Mouse (Mus musculus) heart, adult 8-10 months (tissue): ENCODE results near the gene Scyl1. TPM values are rescaled to one million over a fixed set of nuclear protein-coding genes. Genes with fewer than 3 reads are reported as not detected.

ENCODE experiments used
- DNase-seq: peaks from one replicate; pipeline ENCODE4 v3.0.0; 2022; ENCODE audit warnings: low spot score
- total RNA-seq, 4 experiments: library from RNA; stranded (reverse); gene quantifications; 2 replicates each; pipeline ENCODE4 v1.2.4; 2022

The Scyl1 gene
- total RNA-seq, 4 experiments from 2014 or later, result 63.3 to 70.6 (median 67.2) TPM

DNA sequence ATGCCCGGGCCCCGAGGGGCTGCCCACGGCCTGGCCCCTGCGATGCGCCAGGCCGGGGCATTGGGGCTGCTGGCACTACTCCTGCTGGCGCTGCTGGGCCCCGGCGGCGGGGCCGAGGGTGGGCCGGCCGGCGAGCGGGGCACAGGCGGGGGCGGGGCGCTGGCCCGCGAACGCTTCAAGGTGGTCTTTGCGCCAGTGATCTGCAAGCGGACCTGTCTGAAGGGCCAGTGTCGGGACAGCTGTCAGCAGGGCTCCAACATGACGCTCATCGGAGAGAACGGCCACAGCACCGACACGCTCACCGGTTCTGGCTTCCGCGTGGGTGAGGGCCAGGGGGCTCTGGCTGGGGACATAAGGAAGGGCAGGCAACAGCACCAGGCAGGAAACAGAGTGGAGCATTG is 29.0 kb downstream of the Scyl1 start:
- no peak for DNase-seq

GRCm38 (mm10) chr19:5741641-5742240 is 29.5 kb downstream of the Scyl1 start:
- DNase-seq, result peak; percentile 73

DNA sequence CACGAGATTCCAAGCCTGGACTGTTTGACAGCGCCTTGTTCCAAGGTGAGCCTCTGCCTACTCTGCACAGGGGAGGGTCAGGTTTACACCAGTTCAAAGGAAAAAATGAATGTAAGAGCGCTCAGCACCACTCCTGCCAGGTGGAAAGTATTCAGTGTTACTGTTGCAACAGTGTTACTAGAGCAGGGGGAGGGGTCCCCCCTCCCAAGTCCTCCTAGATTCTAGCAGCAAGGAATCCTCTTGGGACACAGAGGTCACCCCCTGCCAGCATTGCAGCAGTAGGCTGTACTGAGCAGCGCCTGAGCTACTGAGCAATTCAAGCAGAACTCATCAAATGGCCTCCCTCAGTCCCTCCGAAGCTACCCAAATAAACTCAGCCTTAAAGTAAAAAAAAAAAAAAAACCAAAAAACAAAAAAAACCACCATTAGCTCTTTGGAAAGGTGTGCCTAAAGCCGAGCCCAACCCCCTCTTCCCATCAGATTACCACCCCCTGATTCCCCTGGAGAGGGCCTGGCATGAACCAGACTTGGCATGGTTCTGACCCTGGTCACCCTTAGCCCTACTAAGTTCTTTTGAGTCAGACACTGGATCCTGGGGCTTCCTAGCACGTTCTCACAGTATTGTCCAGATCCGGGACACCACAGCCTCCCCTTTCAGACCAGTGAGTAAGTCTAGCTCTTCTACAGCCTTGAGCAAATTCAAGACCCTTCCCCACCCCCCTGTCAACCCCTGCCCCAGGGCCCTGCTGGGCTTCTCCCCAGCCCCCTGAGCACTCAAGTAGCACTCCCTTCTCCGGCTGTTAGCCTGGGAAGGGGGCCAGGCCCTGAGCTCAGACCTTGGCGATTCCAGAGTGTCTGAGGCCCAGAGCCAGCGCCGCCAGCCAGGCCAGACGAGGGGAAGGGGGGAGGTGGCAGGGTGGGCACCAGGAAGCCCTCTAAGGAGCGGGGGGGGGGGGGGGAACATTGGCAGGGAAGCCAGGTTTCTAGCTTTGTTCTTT is 30.6 kb downstream of the Scyl1 start, which contains the start of gene Ltbp3:
TSS of gene Ltbp3 (plus strand) at position 585 of the 998 bp plus-strand sequence.
- DNase-seq, result peak; percentile 60

DNA sequence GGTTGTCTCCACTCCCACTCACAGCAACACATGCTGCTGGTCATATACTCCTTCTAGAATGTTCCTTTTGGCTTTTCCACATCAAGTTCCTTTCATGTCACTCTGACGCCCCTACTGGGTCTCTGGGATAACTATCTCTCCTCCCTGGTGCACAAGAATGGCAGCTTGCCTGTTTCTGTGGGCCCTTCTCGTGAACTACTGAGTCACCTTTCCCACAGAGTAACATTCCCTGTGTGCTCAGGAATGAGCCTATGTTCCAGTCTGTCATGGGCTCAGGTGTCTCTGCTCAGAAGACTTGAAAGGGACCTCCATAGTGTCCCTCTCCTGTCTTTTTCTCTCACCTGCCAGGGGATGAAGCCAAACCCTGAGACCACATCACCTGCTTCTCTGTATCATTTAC is 31.8 kb downstream of the Scyl1 start:
- no peak for DNase-seq

- no peak for DNase-seq
These were observed 36.9 kb downstream of the Scyl1 start for GRCm38 (mm10) chr19:5734325-5734724.

DNA sequence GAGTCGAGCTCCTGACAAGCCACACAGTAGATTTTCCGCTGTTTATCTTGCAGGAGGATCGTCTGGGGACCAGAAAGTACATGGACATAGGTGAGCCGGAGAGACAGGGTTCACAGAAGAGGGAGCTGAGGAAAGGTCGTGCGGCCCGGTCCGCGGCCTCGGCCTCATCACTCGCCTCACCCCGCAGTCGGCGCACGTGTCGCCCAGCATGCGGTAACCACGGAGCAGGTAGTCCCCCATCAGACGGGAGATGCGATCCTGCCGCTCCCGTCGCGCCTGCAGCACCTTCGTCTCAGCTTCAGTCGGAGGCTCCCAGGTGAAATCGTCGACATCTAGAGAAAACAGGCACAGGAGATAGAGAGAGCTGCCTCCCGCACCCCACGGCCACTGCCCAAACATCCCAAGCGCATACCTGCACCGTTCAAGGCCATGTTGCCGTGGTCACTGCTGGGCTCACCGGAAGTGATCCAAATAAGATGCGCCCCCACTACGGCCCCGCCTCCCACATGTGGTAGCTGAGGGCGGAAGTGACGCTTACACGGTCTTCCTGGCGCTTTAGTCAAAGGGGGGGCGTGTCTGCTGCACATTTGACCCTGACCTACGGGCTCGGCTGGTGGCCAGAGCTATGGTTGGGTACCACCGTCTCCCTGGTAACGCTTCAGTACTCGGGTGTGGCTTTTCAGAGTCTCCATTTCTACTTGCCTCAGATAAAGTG is 39.8 kb downstream of the Scyl1 start:
- peak; percentile 92 for DNase-seq

- DNase-seq, result no peak
These were observed 40.7 kb downstream of the Scyl1 start for GRCm38 (mm10) chr19:5730314-5731186.

GRCm38 (mm10) chr19:5729444-5729815 is 41.8 kb downstream of the Scyl1 start, which contains the start of gene Fam89b:
Gene Fam89b, minus strand, starts transcription at chr19:5729653.
- DNase-seq, result peak; percentile 93

GRCm38 (mm10) chr19:5728631-5729443 is 42.4 kb downstream of the Scyl1 start:
- no peak for DNase-seq

DNA sequence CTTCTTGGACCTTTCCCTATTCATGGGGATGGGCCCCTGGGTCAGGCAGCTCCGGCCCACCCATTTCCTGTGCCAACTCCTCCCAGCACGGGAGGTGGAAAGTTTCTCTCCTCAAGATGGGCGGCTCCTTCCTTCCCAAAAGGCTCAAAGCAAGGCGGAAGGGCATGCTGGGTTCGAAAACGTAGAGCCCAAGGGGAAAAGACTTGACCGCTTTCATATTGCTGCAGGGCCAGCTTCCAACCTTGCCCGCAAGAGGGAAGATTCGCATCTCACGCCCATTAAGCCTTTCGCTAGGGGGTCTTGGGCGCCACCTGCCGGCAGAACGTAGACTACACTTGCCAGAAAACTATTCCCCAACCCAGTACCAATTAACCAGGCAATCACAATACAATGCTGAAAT is 43.5 kb downstream of the Scyl1 start:
- DNase-seq, result peak; percentile 93

DNA sequence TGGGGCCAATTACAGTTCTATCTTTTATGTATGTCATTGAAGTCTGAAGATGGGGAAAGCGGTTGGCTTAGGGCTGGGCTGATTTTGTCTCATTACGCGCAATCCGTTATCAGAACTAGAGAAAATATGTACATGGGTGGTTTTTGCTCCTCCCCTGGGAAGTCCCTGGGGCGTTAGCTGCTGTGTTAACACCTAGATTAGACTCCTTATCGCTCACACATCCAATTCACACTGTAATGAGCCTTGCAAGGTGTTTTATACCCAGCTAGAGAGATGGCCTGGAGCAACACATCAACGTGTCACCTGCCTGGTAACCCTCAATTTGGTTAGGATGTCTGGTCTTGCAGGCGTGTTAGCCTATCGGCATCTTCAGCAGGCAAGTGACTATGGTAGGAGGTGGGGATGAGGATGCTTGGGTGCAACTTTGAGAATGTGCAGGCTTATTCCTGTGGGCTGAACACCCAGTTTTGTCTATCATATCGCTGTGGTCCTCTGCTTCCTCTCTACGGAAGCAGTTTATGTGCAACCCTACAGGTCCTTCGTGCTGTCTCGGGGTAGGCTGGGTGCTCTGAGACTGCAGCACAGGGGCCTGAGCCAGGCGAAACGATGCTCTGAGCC is 44.1 kb downstream of the Scyl1 start:
- DNase-seq, result no peak

GRCm38 (mm10) chr19:5725767-5726515 is 45.3 kb downstream of the Scyl1 start, which contains the start of gene Ehbp1l1:
Gene Ehbp1l1, minus strand, starts transcription at chr19:5726317.
- peak; percentile 76 for DNase-seq

DNA sequence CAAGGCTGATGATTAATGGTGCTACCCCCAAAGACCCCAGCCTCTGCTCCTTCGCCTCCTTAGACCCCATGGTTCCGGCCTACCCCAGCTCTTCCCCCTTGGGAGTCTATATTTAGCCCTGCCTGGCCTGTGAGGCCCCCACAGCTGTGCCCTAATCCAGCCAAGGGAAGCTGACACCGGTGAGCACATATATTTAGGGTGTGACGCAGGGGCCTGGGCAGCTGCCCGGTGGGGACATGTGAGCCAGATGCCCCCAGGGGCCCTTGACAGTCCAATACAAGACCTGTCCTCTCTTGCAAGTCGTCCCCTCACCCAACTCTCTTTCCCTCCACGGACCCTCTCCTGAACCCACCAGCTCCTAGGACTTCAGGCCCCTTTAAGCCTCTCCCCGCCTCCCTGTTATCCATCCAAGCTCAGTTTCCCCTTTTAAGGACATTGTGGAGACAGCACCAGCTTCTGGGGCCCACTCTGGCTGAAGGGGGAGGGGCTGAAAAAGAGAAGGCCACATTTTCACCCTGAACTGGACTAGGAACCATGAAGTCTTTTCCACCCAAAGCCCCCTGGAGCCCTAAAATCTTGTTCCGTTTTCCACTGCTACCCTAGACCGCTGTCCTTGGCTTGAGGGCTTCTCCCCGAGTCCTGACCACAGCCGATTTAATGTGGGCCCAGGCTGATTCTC is 46.1 kb downstream of the Scyl1 start:
- DNase-seq, result peak; percentile 82

GRCm38 (mm10) chr19:5724549-5724941 is 46.7 kb downstream of the Scyl1 start:
- DNase-seq, result peak; percentile 90

DNA sequence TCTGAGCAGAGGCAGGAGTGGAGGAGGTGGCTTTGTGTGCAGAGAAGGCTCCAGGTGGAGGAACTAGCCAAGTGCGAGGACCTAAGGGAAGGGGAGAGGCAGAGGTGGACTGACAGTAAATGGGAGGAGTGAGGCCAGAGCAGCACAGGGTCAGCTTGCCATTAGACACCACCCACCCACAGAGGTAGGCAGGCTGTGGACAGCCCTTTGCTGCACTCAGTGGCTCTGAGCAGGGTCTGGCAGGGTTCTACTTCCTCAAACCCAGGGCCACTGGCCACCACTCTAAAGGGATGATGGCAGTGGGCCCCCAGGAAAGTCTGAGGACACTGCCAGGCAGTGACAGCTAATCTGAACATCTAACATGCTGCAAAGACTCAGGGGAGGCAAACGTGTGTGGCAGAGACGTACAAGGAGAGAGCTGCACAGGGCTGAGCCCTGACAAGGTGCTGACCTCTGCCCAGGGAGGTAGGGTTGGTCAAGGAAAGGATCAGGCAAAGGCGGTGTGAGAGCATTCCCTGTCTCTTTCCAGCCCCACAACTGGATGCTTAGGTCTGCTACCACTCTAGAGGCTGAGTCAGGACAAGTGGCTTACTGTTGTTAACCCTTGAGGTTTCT is 47.2 kb downstream of the Scyl1 start:
- DNase-seq, result no peak

DNA sequence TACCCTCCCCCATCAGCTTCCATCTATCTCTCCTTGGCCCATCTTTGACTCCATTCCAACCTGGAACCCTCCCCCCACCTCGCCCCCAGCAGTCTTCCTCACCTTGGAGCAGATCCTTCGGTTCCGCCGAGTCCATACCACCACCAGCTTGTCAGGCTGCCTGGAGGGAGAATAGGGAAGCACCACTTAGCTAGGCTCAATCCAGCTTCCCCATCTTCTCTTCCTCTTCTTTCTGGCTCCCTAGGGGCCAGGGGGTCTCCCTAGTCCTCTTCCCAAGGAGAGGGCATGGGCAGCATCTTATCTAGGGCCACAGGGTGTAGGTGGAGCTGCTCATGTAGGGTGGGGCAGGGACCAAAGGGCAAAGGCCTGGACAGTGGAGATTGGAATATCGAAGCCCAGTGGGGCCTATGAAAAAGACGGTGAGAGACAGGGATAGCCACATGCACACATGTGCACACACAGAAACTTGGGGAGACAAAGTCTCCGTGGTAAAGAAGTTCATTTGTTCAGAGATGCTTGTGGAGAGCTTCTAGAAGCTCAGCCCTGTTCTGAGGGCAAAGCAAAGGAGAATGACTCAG is 48.3 kb downstream of the Scyl1 start:
- no peak for DNase-seq

GRCm38 (mm10) chr19:5721233-5721632 is 50.0 kb downstream of the Scyl1 start:
- no peak for DNase-seq

- no peak for DNase-seq
These were observed 54.3 kb downstream of the Scyl1 start for GRCm38 (mm10) chr19:5716955-5717354.
